Mouse (Mus musculus) macrophage (primary cell): Measurements from ENCODE around the gene Cnr2. TPM values are rescaled to one million over a fixed set of nuclear protein-coding genes. Genes with fewer than 3 reads are reported as not detected.

ENCODE experiments used
- H3K27ac ChIP-seq: fragments of 350-480 bp; formaldehyde crosslinking; 2 replicates; pipeline ENCODE4 v1.9.0; 2021
- H3K36me3 ChIP-seq: fragments of 350-480 bp; formaldehyde crosslinking; 2 replicates; pipeline ENCODE4 v1.9.0; 2021; ENCODE audit errors: inconsistent target
- H3K4me3 ChIP-seq: fragments of 350-480 bp; formaldehyde crosslinking; 2 replicates; pipeline ENCODE4 v1.9.0; 2021; ENCODE audit errors: inconsistent target
- H3K79me2 ChIP-seq: fragments of 350-480 bp; formaldehyde crosslinking; 2 replicates; pipeline ENCODE4 v1.9.0; 2021; ENCODE audit errors: inconsistent target
- WGBS: methylation state at CpG from one replicate; pipeline ENCODE4 v1.1.7; 2026; ENCODE audit warnings: inconsistent platforms; ENCODE audit not compliant: missing documents; 5-methylcytosine and 5-hydroxymethylcytosine counted together
- polyA plus RNA-seq: library from polyadenylated mRNA; stranded (reverse); fragments of 250-400 nt; gene quantifications from 3 replicates; pipeline ENCODE4 v1.2.4, GENCODE M21; 2018; ENCODE audit warnings: inconsistent platforms

Cnr2 gene
- polyA plus RNA-seq, 1 experiment from 2014 or later = 9.0 TPM

- 93% methylated on average over 6 of the region's 6 CpGs for WGBS
- no peaks in the 10 kb centered on the region for H3K79me2 ChIP-seq
- no peak overlapping the region for H3K27ac ChIP-seq
- H3K36me3 ChIP-seq = no peaks in the 10 kb centered on the region
- H3K4me3 ChIP-seq = no peak overlapping the region
Observed at GRCm38 (mm10) chr4:135884531-135884930, 10.7 kb upstream of the Cnr2 start.

GRCm38 (mm10) chr4:135885676-135886075, 9.5 kb upstream of the Cnr2 start:
- Histone ChIP-seq H3K79me2 (no peaks in the 10 kb centered on the region), H3K36me3 (no peaks in the 10 kb centered on the region), H3K4me3 (no peak overlapping the region), H3K27ac (no peak overlapping the region)
- 94% methylated on average over 12 of the region's 12 CpGs for WGBS

GRCm38 (mm10) chr4:135886184-135886583, 9.0 kb upstream of the Cnr2 start:
- Histone ChIP-seq H3K27ac (no peak overlapping the region), H3K36me3 (no peaks in the 10 kb centered on the region), H3K4me3 (no peak overlapping the region), H3K79me2 (no peaks in the 10 kb centered on the region)
- 87% methylated on average over 4 of the region's 4 CpGs for WGBS

- 95% methylated on average over 22 of the region's 24 CpGs for WGBS
- Histone ChIP-seq H3K27ac (no peak overlapping the region), H3K79me2 (no peaks in the 10 kb centered on the region), H3K36me3 (no peaks in the 10 kb centered on the region), H3K4me3 (no peak overlapping the region)
Observed at GRCm38 (mm10) chr4:135888448-135889057, 6.6 kb upstream of the Cnr2 start.

- H3K36me3 ChIP-seq = no peaks in the 10 kb centered on the region
- 90% methylated on average over 7 of the region's 7 CpGs for WGBS
- H3K79me2 ChIP-seq = no peaks in the 10 kb centered on the region
- H3K27ac ChIP-seq = no peak overlapping the region
- H3K4me3 ChIP-seq = no peak overlapping the region
Observed at GRCm38 (mm10) chr4:135889146-135889883, 5.9 kb upstream of the Cnr2 start.

- H3K4me3 ChIP-seq = no peak overlapping the region
- WGBS = 0% methylated on average over 4 of the region's 4 CpGs
- H3K79me2 ChIP-seq = no peaks in the 10 kb centered on the region
- H3K36me3 ChIP-seq = no peaks in the 10 kb centered on the region
- H3K27ac ChIP-seq = no peak overlapping the region
Observed at GRCm38 (mm10) chr4:135889884-135890283, 5.3 kb upstream of the Cnr2 start.

- Histone ChIP-seq H3K4me3 (no peak overlapping the region), H3K27ac (no peak overlapping the region), H3K36me3 (no peaks in the 10 kb centered on the region), H3K79me2 (peaks cover 10% of the 10 kb centered on the region)
- WGBS = 100% methylated on average over 1 of the region's 2 CpGs
Observed at GRCm38 (mm10) chr4:135891539-135891938, 3.7 kb upstream of the Cnr2 start.

- H3K27ac ChIP-seq = no peak overlapping the region
- peaks cover 24% of the 10 kb centered on the region for H3K79me2 ChIP-seq
- 78% methylated on average over 4 of the region's 4 CpGs for WGBS
- no peaks in the 10 kb centered on the region for H3K36me3 ChIP-seq
- no peak overlapping the region for H3K4me3 ChIP-seq
Observed at GRCm38 (mm10) chr4:135892884-135893283, 2.3 kb upstream of the Cnr2 start.

GRCm38 (mm10) chr4:135896157-135896556, 963 bp downstream of the Cnr2 start:
- WGBS = 19% methylated on average over 6 of the region's 6 CpGs
- peak overlapping the region; percentile 53 for H3K4me3 ChIP-seq
- peaks cover 49% of the 10 kb centered on the region for H3K79me2 ChIP-seq
- peak overlapping the region; percentile 92 for H3K27ac ChIP-seq
- H3K36me3 ChIP-seq = no peaks in the 10 kb centered on the region

- 8% methylated on average over 9 of the region's 9 CpGs for WGBS
- H3K27ac ChIP-seq = peak overlapping the region; percentile 92
- no peak overlapping the region for H3K4me3 ChIP-seq
- peaks cover 72% of the 10 kb centered on the region for H3K79me2 ChIP-seq
- H3K36me3 ChIP-seq = no peaks in the 10 kb centered on the region
Observed at GRCm38 (mm10) chr4:135898380-135899049, 3.3 kb downstream of the Cnr2 start.

- H3K36me3 ChIP-seq = no peaks in the 10 kb centered on the region
- no peak overlapping the region for H3K4me3 ChIP-seq
- H3K27ac ChIP-seq = peak overlapping the region; percentile 92
- H3K79me2 ChIP-seq = peaks cover 78% of the 10 kb centered on the region
- 17% methylated on average over 6 of the region's 7 CpGs for WGBS
Observed at GRCm38 (mm10) chr4:135899050-135899448, 3.9 kb downstream of the Cnr2 start.

- whole genome bisulfite sequencing = 64% methylated on average over 5 of the region's 5 CpGs
- H3K4me3 ChIP-seq = no peak overlapping the region
- H3K79me2 ChIP-seq = peaks cover 87% of the 10 kb centered on the region
- no peak overlapping the region for H3K27ac ChIP-seq
- H3K36me3 ChIP-seq = peaks cover 2% of the 10 kb centered on the region; the same call in 1 of the 2 replicates
Observed at GRCm38 (mm10) chr4:135900008-135900407, 4.8 kb downstream of the Cnr2 start.

- peaks cover 92% of the 10 kb centered on the region for H3K79me2 ChIP-seq
- 92% methylated on average over 4 of the region's 4 CpGs for WGBS
- peaks cover 7% of the 10 kb centered on the region; the same call in 1 of the 2 replicates for H3K36me3 ChIP-seq
- no peak overlapping the region for H3K27ac ChIP-seq
- H3K4me3 ChIP-seq = no peak overlapping the region
Observed at GRCm38 (mm10) chr4:135902606-135903242, 7.5 kb downstream of the Cnr2 start.

- H3K27ac ChIP-seq = no peak overlapping the region
- H3K79me2 ChIP-seq = peaks cover 97% of the 10 kb centered on the region
- H3K36me3 ChIP-seq = peaks cover 7% of the 10 kb centered on the region; the same call in 1 of the 2 replicates
- 93% methylated on average over 1 of the region's 1 CpGs for WGBS
- H3K4me3 ChIP-seq = no peak overlapping the region
Observed at GRCm38 (mm10) chr4:135904810-135905209, 9.6 kb downstream of the Cnr2 start.
